Mouse (Mus musculus) adrenal gland, postnatal 4 days (tissue): ENCODE measurements at regions not wholly inside any gene's neighbourhood (a gene's known extent, or its start where the extent isn't known, plus 50 kb on each side); places are given as distances from the start of the nearest gene placed in this dataset.

ENCODE experiments used
- DNase-seq, 2 experiments: peaks; one replicate each; pipeline ENCODE4 v3.0.0; 2021 to 2022; ENCODE audit warnings: low spot score in 2 of 2, mixed read lengths in 2 of 2

DNA sequence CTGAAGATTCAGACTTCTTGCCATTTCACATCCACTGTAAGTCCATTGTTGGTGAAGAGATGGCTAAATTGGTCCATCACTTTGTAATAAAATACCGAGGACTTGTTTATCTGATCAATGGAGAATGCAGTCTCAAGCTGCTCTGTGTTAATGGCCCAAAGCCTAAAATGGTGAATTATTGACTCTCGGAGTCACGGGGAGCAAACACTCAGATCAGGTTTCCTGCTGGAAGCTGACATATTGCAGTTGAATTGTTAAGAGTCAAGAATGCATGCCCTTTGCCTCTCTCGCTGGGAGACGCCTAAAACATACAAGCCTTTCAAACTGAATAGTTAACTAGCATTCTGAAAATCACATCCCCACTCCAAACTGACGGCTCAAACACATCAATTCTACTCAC, 129.0 kb upstream of the Irx4 start:
- no peak for DNase-seq

DNA sequence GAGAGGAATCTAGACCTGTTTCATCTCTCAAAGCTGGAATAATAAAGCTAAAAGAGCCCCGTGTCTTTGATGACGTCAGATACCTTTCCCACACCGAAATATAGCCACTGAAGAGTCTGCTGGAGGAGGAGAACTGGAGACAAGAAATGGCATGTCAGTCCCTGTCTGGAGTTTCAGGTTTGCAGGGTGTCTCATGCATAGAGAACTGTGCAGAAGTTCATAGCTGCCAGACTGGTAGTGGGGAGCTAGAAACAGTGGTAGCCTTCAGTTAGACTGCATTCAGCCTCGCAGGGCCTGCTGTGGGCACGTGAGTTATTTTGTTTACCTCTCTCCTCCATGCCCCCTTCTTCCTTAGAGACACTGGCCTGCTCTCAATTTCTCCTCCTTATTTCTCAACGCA, 127.5 kb upstream of the Irx4 start:
- DNase-seq, result no peak

DNA sequence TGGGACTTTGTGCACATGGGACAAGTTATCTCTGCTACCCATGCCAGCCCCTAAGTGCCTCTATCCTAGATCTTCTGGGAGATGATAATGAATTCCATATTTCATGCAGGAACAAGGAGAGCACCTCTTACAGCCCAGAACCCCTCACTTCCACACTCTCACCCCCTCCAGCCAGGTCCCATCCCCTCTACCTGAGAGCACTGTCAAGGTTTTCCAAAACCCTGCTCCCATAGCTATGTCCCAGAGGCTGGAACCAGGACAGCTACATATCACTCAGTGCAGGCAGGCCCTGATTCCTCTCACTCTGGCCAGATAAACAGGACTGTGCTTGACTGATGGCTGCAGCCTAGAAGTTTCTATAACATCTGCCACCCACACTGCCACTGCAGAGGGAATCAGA, 125.3 kb upstream of the Irx4 start:
- no peak for DNase-seq

DNA sequence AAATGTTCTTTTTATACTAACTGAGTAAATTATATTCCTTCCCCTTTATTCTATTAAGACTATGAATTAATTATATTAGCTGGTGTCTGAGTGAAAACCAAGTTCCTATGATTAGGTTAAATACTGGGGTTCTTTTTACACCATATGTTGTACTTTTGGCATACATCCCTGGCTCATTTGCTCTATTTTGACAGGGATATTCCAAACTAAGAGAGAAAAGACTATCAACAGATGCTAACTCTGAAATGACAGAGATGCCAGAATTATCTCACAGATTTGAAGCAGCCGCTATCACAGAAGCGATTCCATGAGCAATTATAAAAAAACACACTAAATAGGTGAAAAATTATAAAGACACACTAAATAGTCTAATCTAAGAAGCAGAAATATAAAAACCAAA, 119.0 kb upstream of the Irx4 start:
- no peak for DNase-seq

DNA sequence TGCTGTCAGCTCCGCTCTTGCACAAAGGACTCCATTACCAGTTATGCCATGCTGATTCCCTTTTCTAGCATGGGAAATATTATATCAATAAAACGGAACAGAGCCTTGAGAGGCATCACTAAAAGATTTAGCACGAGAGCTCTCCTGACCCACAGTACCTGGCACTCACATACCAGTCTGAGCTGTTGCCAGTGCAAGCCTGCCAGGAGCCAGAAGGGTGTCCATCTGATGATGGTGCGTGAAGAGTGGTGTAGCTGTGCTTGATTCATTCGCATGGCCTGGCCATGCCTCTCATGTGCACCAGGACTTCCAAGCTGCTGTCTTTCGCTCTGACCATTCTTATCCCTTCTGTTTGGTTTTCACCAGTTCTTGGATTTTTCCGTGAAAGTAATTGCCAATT, 102.3 kb upstream of the Irx4 start:
- DNase-seq, result no peak

DNA sequence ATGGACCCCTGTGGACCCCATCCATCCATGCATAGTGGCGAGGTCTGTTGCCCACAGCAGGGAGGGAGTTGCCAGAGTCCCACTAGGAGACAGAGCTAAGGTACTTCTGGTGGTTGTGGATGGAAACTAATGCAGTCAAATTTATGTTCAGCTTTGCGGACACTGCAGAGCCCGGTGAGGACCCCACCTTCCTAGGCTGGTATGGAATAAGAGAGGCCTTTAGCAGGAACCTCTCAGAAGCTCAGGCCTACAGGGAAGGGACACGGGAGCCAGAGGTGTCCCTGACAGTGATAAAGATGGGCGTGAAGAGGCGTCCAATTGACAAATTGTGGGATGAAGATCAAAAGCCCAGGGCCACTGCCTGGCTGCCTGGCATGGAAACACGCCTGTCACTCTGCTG, 100.8 kb upstream of the Irx4 start:
- no peak for DNase-seq

DNA sequence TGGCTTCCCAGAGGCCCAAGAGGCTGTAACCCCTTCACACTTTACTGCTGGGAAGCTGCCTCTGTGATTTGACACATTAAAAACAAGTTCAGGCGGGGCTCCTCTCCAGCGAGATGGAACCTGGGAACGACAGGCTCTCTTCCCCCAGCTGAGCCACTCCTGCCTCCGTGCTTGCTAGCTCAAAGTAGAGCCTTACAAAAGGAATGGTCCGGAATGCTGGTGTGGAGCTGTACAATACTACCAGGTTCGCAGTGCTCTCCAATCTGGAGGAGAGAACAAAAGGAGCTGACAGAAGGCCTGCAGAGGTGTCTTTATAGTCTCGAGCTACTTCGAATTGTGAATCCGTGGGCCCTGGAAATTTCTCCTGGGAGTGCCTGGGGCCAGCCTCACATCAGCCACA, 100.4 kb upstream of the Irx4 start:
- no peak for DNase-seq

DNA sequence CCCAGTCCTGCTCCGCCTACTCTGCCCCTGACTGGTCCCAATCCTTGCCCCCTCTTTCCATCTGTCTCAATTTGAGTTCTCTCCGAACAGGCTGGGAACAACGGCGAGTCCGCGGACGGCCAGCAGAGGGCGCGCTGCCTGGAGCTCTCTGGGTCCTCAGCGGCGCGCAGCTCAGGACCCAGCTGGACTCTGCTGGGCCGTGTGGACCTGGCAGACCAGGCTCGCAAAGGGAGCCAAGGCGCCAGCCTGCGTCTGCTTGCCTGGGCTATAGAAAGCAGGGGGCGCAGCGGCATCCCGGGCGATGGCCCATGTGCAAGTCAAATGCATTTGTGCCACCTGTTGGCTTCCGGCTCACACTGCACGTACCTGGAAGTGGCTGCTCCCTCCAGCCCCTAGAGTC, 100.0 kb upstream of the Irx4 start:
- DNase-seq, result peak; percentile 40 to 59

DNA sequence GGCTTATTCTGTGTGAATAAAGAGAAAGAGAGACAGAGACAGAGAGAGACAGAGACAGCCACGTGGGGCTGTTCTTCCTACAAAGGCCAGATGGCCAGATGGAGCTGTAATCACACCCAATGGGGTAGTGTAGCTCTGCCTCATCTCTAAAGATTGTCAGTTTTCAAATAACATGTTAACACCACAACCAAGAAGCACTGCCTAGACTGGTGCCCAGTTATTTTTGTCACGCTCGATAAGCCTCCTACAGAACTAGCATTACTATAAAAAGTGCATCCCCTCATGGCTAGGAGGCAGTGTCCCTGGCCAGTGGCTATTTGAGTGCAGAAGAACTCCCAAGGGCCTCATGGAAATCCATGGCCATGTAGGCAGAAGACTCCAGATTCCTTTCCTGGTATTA, 90.0 kb upstream of the Irx4 start:
- DNase-seq, result no peak

DNA sequence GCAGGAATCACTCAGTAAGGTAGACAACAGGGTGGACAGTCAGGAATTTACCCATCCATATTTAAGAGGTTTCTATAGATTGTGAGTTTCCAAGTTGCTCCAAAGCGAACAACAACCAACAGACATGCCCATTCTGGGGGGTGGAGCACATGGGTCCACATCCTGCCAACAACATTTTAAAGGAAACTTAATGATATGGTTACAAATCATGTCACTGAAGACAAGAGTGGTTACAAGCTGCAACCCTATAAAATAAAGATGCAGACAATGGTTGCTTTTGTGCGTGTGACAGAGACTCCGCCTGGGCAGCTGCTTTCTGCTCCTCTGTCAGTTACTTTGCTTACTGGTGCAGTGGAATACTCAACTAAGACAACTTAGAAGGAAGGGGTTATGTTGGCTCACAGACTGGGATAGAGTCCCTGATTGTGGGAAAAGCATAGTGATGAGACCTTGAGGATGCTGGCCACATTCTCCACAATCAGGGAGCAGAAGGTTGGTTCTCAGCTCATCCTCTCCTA, 52.3 kb upstream of the Irx4 start:
- no peak for DNase-seq
